Mouse (Mus musculus) liver, adult 2 months (tissue): Measurements from ENCODE around the gene Axdnd1.

ENCODE experiments used
- CTCF ChIP-seq: fragments of 200-500 bp; IDR thresholded peaks from 2 replicates; pipeline ENCODE4 v1.5.1; 2011; ENCODE audit warnings: low read depth, low read length, control low read depth
- POLR2A ChIP-seq: fragments of 200-500 bp; IDR thresholded peaks from 2 replicates; pipeline ENCODE4 v1.6.1; 2011; ENCODE audit warnings: low read length, control low read depth; ENCODE audit not compliant: insufficient read depth; ENCODE audit errors: extremely low read depth

GRCm38 (mm10) chr1:156349031-156349430, 71.9 kb downstream of the Axdnd1 start:
- TF ChIP-seq CTCF (no peak), POLR2A (no peak)
